8 mouse cellular contexts compared by ENCODE assay signal in genomic region chr10:121031802-121032201, GRCm38 (mm10). TPM values are rescaled to one million over a fixed set of nuclear protein-coding genes. Genes with fewer than 3 reads are reported as not detected.
DNase-seq lines count a peak whose midpoint lies in the region; ATAC-seq and TF ChIP-seq lines count a peak whose summit lies in the region.

No protein-coding gene starts in this region.

- no peaks in the 10 kb centered on the region for H3K36me3 ChIP-seq in CH12.LX (replicated peaks in 1 of 2; ENCODE audit: control insufficient read depth in 1 of 2, insufficient read depth in 1 of 2, low read length in 1 of 2)
- no peaks in the 10 kb centered on the region for H3K36me3 ChIP-seq in embryonic facial prominence, embryonic 10.5 days (replicated peaks)

- peaks cover 5 to 9% of the 10 kb centered on the region in 2 experiments for H3K4me1 ChIP-seq in CH12.LX (ENCODE audit: control insufficient read depth in 1 of 2, insufficient read depth in 2 of 2)
- H3K4me1 ChIP-seq in embryonic facial prominence, embryonic 10.5 days = peaks cover 11% of the 10 kb centered on the region
- H3K4me1 ChIP-seq in lung, adult 2 months (ENCODE audit: control insufficient read depth, insufficient read depth, low read length) = peaks cover 5% of the 10 kb centered on the region; the same call in 1 of the 2 replicates

- H3K9me3 ChIP-seq in CH12.LX (replicated peaks; ENCODE audit: low read length) = no peaks in the 10 kb centered on the region
- no peaks in the 10 kb centered on the region for H3K9me3 ChIP-seq in embryonic facial prominence, embryonic 10.5 days

- in situ Hi-C loops in CH12.LX (cut with MboI; ENCODE audit: low pct_ligation_motif_present, low pct_unique_long_range_greater_than_20kb, low sequenced_read_pairs) = no loop called here

- 13% methylated on average over 7 of the region's 7 CpGs for WGBS in embryonic facial prominence, embryonic 10.5 days
- 7% methylated on average over 7 of the region's 7 CpGs for WGBS in lung, adult 2 months

- dilution Hi-C loops in CH12.LX (cut with MboI; ENCODE audit: extremely low pct_ligation_motif_present, extremely low pct_unique_long_range_greater_than_20kb, low sequenced_read_pairs) = no loop called here

- no peak overlapping the region for H3K9ac ChIP-seq in CH12.LX (ENCODE audit: insufficient read depth, low read depth)

- peak; percentile 47 for TF ChIP-seq RAD21 in CH12.LX (IDR thresholded peaks at IDR 0.05; ENCODE audit: low read depth, low read length)

- TF ChIP-seq EP300 in CH12.LX (IDR thresholded peaks at IDR 0.05; ENCODE audit: low read length) = no peak

- peaks cover 6% of the 10 kb centered on the region for H3K27me3 ChIP-seq in CH12.LX (replicated peaks)
- peaks cover 54% of the 10 kb centered on the region for H3K27me3 ChIP-seq in embryonic facial prominence, embryonic 10.5 days (replicated peaks; ENCODE audit: low read depth, poor library complexity, severe bottlenecking)

- H3K79me2 ChIP-seq in CH12.LX (replicated peaks; ENCODE audit: control insufficient read depth, extremely low read depth, insufficient read depth, poor library complexity, severe bottlenecking) = no peaks in the 10 kb centered on the region

- no peak for TF ChIP-seq POLR2A in CH12.LX (IDR thresholded peaks at IDR 0.05; ENCODE audit: low read depth, low read length)
- no peak for TF ChIP-seq POLR2A in lung, adult 2 months (IDR thresholded peaks at IDR 0.05; ENCODE audit: borderline replicate concordance, extremely low read depth, low read depth, low read length)

- no peak overlapping the region for H3K4me3 ChIP-seq in CH12.LX (replicated peaks in 1 of 3; ENCODE audit: low read depth in 2 of 3, low read length in 2 of 3, poor library complexity in 1 of 3)
- no peak overlapping the region for H3K4me3 ChIP-seq in embryonic facial prominence, embryonic 10.5 days
- H3K4me3 ChIP-seq in lung, adult 2 months (replicated peaks; ENCODE audit: extremely low read depth, low read depth, low read length) = no peak overlapping the region

- no peak for ATAC-seq in CD4-positive, CD25-positive, alpha-beta regulatory T cell, adult 4 months
- no peak for ATAC-seq in inflammation-experienced regulatory T-cells, adult 6 months

- no peak overlapping the region for H3K27ac ChIP-seq in CH12.LX (ENCODE audit: insufficient read depth, low read depth)
- H3K27ac ChIP-seq in embryonic facial prominence, embryonic 10.5 days (replicated peaks) = no peak overlapping the region

- H3K4me2 ChIP-seq in CH12.LX (ENCODE audit: insufficient read depth, low read depth, poor library complexity, severe bottlenecking) = peak overlapping the region; percentile 82

- DNase-seq in CD4-positive, CD25-positive, alpha-beta regulatory T cell, adult 2 months (ENCODE audit: low read depth, low spot score) = peak; percentile 59
- DNase-seq in kidney, adult 9 months = peak; percentile 53
- DNase-seq in kidney, adult 18-20 months = no peak
- peak; percentile 67 for DNase-seq in CH12.LX (ENCODE audit: extremely low read depth)
- peak; percentile 52 for DNase-seq in embryonic facial prominence, embryonic 10.5 days (ENCODE audit: low spot score)
- DNase-seq in lung, adult 2 months = peak; percentile 22

- TF ChIP-seq CTCF in CH12.LX (conservative IDR thresholded peaks at IDR 0.05 in 1 of 2, IDR thresholded peaks at IDR 0.05 in 1 of 2; ENCODE audit: low read depth in 2 of 2, low read length in 2 of 2) = peak; percentile 34 to 78; a peak in 3 of 4 replicates
- 0 out of 2 replicates have a peak, but pooled peaks have one; percentile 16 for TF ChIP-seq CTCF in lung, adult 2 months (IDR thresholded peaks at IDR 0.05; ENCODE audit: insufficient read depth, low read length)

TF ChIP-seq in CH12.LX, 34 proteins besides CTCF, POLR2A, EP300 and RAD21:
- TF ChIP-seq MXI1 (IDR thresholded peaks at IDR 0.05; ENCODE audit: low read depth, low read length) (no peak), PAX5 (IDR thresholded peaks at IDR 0.05; ENCODE audit: low read length) (no peak), MYC (IDR thresholded peaks at IDR 0.05; ENCODE audit: low read depth, low read length) (no peak), ZMIZ1 (IDR thresholded peaks at IDR 0.05; ENCODE audit: low read depth, low read length) (no peak), POLR2AphosphoS2 (IDR thresholded peaks at IDR 0.05; ENCODE audit: low read depth, low read length) (no peak), BHLHE40 (IDR thresholded peaks at IDR 0.05; ENCODE audit: low read depth, low read length) (no peak), ZKSCAN1 (IDR thresholded peaks at IDR 0.05; ENCODE audit: borderline replicate concordance, low read depth, low read length) (no peak), SMC3 (IDR thresholded peaks at IDR 0.05; ENCODE audit: low read depth, low read length) (peak; percentile 39), ELF1 (IDR thresholded peaks at IDR 0.05; ENCODE audit: low read depth, low read length) (peak; percentile 19; the same call in 1 of the 2 replicates), KAT2A (IDR thresholded peaks at IDR 0.05; ENCODE audit: insufficient replicate concordance, low read length) (no peak), ETS1 (conservative IDR thresholded peaks at IDR 0.05; ENCODE audit: low read depth, low read length) (no peak), IRF4 (IDR thresholded peaks at IDR 0.05; ENCODE audit: low read depth, low read length) (peak; percentile 15; the same call in 1 of the 2 replicates), UBTF (IDR thresholded peaks at IDR 0.05; ENCODE audit: low read depth, low read length) (no peak), SIN3A (IDR thresholded peaks at IDR 0.05; ENCODE audit: low read length) (no peak; the same call in 1 of the 2 replicates), MAX (IDR thresholded peaks at IDR 0.05; ENCODE audit: low read length) (no peak), ZNF384 (IDR thresholded peaks at IDR 0.05; ENCODE audit: low read depth, low read length) (no peak), HCFC1 (IDR thresholded peaks at IDR 0.05; ENCODE audit: low read depth, low read length) (no peak), RCOR1 (conservative IDR thresholded peaks at IDR 0.05; ENCODE audit: low read depth, low read length) (no peak), ZC3H11A (IDR thresholded peaks at IDR 0.05; ENCODE audit: low read depth, low read length) (no peak), USF1 (IDR thresholded peaks at IDR 0.05; ENCODE audit: low read depth, low read length) (no peak)

RNA-seq across cellular contexts. Expression of gene Wif1, which starts 2.0 kb away (rescaled TPM):
- not detected for polyA plus RNA-seq in CD4-positive, CD25-positive, alpha-beta regulatory T cell, adult 4 months (2017; shearing (Covaris generic))
- total RNA-seq in CH12.LX (2012; rRNA removed) (not detected in 2 replicates), CH12.LX (2014; rRNA removed) (not detected in 2 replicates)
- polyA plus RNA-seq in CH12.LX (2012; ENCODE audit: insufficient read length, low read depth) = not detected in 2 replicates
- 2.4 and 8.1 TPM in 2 replicates for polyA plus RNA-seq in embryonic facial prominence, embryonic 10.5 days (2016; fragmentation: Nextera tagmentation; extraction: Ambion mirVana)
- polyA plus RNA-seq in lung, adult 2 months (2012; rRNA removed) = 3.5 and 4.3 TPM in 2 replicates
- not detected for polyA plus RNA-seq in inflammation-experienced regulatory T-cells, adult 6 months (2017; shearing (Covaris generic))

RNA-seq across cellular contexts. Expression of gene Lemd3, which starts 52.7 kb away (rescaled TPM):
- polyA plus RNA-seq in CD4-positive, CD25-positive, alpha-beta regulatory T cell, adult 4 months (2017; shearing (Covaris generic)) = 1 to 10 TPM; 3.6 to 7.2 TPM
- total RNA-seq in CH12.LX (2012; rRNA removed) = 8.1 and 8.6 TPM in 2 replicates
- 13.9 and 15.5 TPM in 2 replicates for total RNA-seq in CH12.LX (2014; rRNA removed)
- polyA plus RNA-seq in CH12.LX (2012; ENCODE audit: insufficient read length, low read depth) = 9.4 and 10.4 TPM in 2 replicates
- 2.5 and 2.8 TPM in 2 replicates for polyA plus RNA-seq in embryonic facial prominence, embryonic 10.5 days (2016; fragmentation: Nextera tagmentation; extraction: Ambion mirVana)
- 5.8 and 7.0 TPM in 2 replicates for polyA plus RNA-seq in lung, adult 2 months (2012; rRNA removed)
- polyA plus RNA-seq in inflammation-experienced regulatory T-cells, adult 6 months (2017; shearing (Covaris generic)) = 1 to 10 TPM; 4.0 to 4.9 (median 4.7) TPM
